Mouse (Mus musculus) embryonic facial prominence, embryonic 15.5 days (tissue): ENCODE results near the gene Rbms2. TPM values are rescaled to one million over a fixed set of nuclear protein-coding genes. Genes with fewer than 3 reads are reported as not detected.
A peak's percentile ranks its signal among the peaks of the same experiment; 100 is the strongest.

Experiments used
- ATAC-seq: fragments of 200-750 bp; cut with Nextera tagmentation; 2 replicates; pipeline ENCODE4 v1.8.0; 2017; ENCODE audit warnings: low read depth, moderate TSS enrichment; ENCODE audit not compliant: insufficient number of reproducible peaks, low FRiP score, low TSS enrichment
- H3K27ac ChIP-seq: fragments of 300-500 bp; sonication (generic); replicated peaks from 2 replicates; pipeline ENCODE4 v1.5.1; 2015; ENCODE audit warnings: mild to moderate bottlenecking, inconsistent platforms
- H3K27me3 ChIP-seq: fragments of 300-500 bp; sonication (generic); 2 replicates; pipeline ENCODE4 v1.6.1; 2015; ENCODE audit warnings: inconsistent platforms
- H3K36me3 ChIP-seq: fragments of 300-500 bp; sonication (generic); 2 replicates; pipeline ENCODE4 v1.6.1; 2015; ENCODE audit warnings: mild to moderate bottlenecking, inconsistent platforms
- H3K4me1 ChIP-seq: fragments of 300-500 bp; sonication (generic); 2 replicates; pipeline ENCODE4 v1.6.1; 2015; ENCODE audit warnings: inconsistent platforms
- H3K4me2 ChIP-seq: fragments of 300-500 bp; sonication (generic); replicated peaks from 2 replicates; pipeline ENCODE4 v1.6.1; 2015; ENCODE audit warnings: mild to moderate bottlenecking, inconsistent platforms
- H3K4me3 ChIP-seq: fragments of 300-500 bp; sonication (generic); replicated peaks from 2 replicates; pipeline ENCODE4 v1.5.1; 2015; ENCODE audit warnings: mild to moderate bottlenecking, inconsistent platforms
- H3K9ac ChIP-seq: fragments of 300-500 bp; sonication (generic); 2 replicates; pipeline ENCODE4 v1.6.1; 2015; ENCODE audit warnings: inconsistent platforms
- H3K9me3 ChIP-seq: fragments of 300-500 bp; sonication (generic); replicated peaks from 2 replicates; pipeline ENCODE4 v1.6.1; 2016; ENCODE audit warnings: inconsistent platforms
- WGBS: fragments of 180-500 bp; shearing (Covaris S2); methylation state at CpG from one replicate; pipeline ENCODE4 v1.1.7; 2015; 5-methylcytosine and 5-hydroxymethylcytosine counted together
- polyA plus RNA-seq: library from polyadenylated mRNA; unstranded; fragments of >200 nt; fragmentation: Nextera tagmentation; extraction: Ambion mirVana; gene quantifications from 2 replicates; pipeline ENCODE4 v1.2.1, GENCODE M21; 2015

The Rbms2 gene
- polyA plus RNA-seq, 1 experiment from 2014 or later, result 41.6 TPM

GRCm38 (mm10) chr10:128096693-128097586 is 83.2 kb downstream of the Rbms2 start:
- Histone ChIP-seq H3K36me3 (no peaks in the 10 kb centered on the region), H3K27ac (peak overlapping the region; percentile 61), H3K27me3 (no peaks in the 10 kb centered on the region), H3K4me1 (peaks cover 41% of the 10 kb centered on the region), H3K9ac (peak overlapping the region; percentile 89), H3K4me3 (peak overlapping the region; percentile 98), H3K9me3 (no peaks in the 10 kb centered on the region), H3K4me2 (peak overlapping the region; percentile 73)
- under 1% methylated on average over 85 of the region's 86 CpGs for WGBS
- ATAC-seq, result peak; percentile 84

GRCm38 (mm10) chr10:128096313-128096692 is 83.8 kb downstream of the Rbms2 start:
- Histone ChIP-seq H3K27ac (0 out of 2 replicates have a peak overlapping the region, but pooled peaks have one; percentile 61), H3K4me2 (0 out of 2 replicates have a peak overlapping the region, but pooled peaks have one; percentile 73), H3K4me3 (peak overlapping the region; percentile 98), H3K9me3 (no peaks in the 10 kb centered on the region), H3K9ac (no peak overlapping the region), H3K4me1 (peaks cover 47% of the 10 kb centered on the region), H3K36me3 (no peaks in the 10 kb centered on the region), H3K27me3 (no peaks in the 10 kb centered on the region)
- ATAC-seq, result no peak
- 20% methylated on average over 4 of the region's 4 CpGs for WGBS

GRCm38 (mm10) chr10:128095003-128095636 is 85.0 kb downstream of the Rbms2 start:
- Histone ChIP-seq H3K4me1 (peaks cover 57% of the 10 kb centered on the region), H3K27ac (peak overlapping the region; percentile 94; the same call in 1 of the 2 replicates), H3K4me2 (peak overlapping the region; percentile 90), H3K4me3 (peak overlapping the region; percentile 89), H3K9me3 (no peaks in the 10 kb centered on the region), H3K27me3 (no peaks in the 10 kb centered on the region), H3K36me3 (no peaks in the 10 kb centered on the region), H3K9ac (no peak overlapping the region)
- 30% methylated on average over 9 of the region's 9 CpGs for WGBS
- ATAC-seq, result no peak

- H3K4me1 ChIP-seq, result peaks cover 57% of the 10 kb centered on the region
- 9% methylated on average over 19 of the region's 19 CpGs for WGBS
- peaks cover 6% of the 10 kb centered on the region for H3K36me3 ChIP-seq
- H3K27me3 ChIP-seq, result no peaks in the 10 kb centered on the region
- H3K4me3 ChIP-seq, result peak overlapping the region; percentile 89
- H3K9ac ChIP-seq, result no peak overlapping the region
- H3K27ac ChIP-seq, result peak overlapping the region; percentile 94
- H3K9me3 ChIP-seq, result no peaks in the 10 kb centered on the region
- peak overlapping the region; percentile 90 for H3K4me2 ChIP-seq
- peak; percentile 59; the same call in 1 of the 2 replicates for ATAC-seq
Measured at GRCm38 (mm10) chr10:128094340-128094968, 85.6 kb downstream of the Rbms2 start.

GRCm38 (mm10) chr10:128093496-128094294 is 86.4 kb downstream of the Rbms2 start:
- ATAC-seq, result no peak
- H3K27ac ChIP-seq, result peak overlapping the region; percentile 94
- peak overlapping the region; percentile 89 for H3K4me3 ChIP-seq
- H3K9me3 ChIP-seq, result no peaks in the 10 kb centered on the region
- peaks cover 14% of the 10 kb centered on the region for H3K36me3 ChIP-seq
- H3K4me1 ChIP-seq, result peaks cover 57% of the 10 kb centered on the region
- peak overlapping the region; percentile 90 for H3K4me2 ChIP-seq
- peak overlapping the region; percentile 66 for H3K9ac ChIP-seq
- H3K27me3 ChIP-seq, result no peaks in the 10 kb centered on the region
- WGBS, result 25% methylated on average over 13 of the region's 13 CpGs

- Histone ChIP-seq H3K27me3 (no peaks in the 10 kb centered on the region), H3K27ac (peak overlapping the region; percentile 94), H3K36me3 (peaks cover 23% of the 10 kb centered on the region), H3K4me1 (peaks cover 49% of the 10 kb centered on the region), H3K4me3 (peak overlapping the region; percentile 89), H3K4me2 (peak overlapping the region; percentile 90), H3K9me3 (no peaks in the 10 kb centered on the region), H3K9ac (peak overlapping the region; percentile 66)
- peak; percentile 67 for ATAC-seq
- under 1% methylated on average over 82 of the region's 88 CpGs for WGBS
Measured at GRCm38 (mm10) chr10:128092506-128093495, 87.3 kb downstream of the Rbms2 start.

GRCm38 (mm10) chr10:128091564-128092505 is 88.3 kb downstream of the Rbms2 start, which contains the start of gene Baz2a:
Baz2a (plus strand) TSS chr10:128091577.
- Histone ChIP-seq H3K4me3 (peak within 1 kb of the TSS; percentile 89), H3K27me3 (no peaks in the 10 kb centered on the region), H3K36me3 (peaks cover 32% of the 10 kb centered on the region), H3K4me1 (peaks cover 47% of the 10 kb centered on the region), H3K4me2 (peak within 1 kb of the TSS; percentile 90), H3K27ac (peak within 1 kb of the TSS; percentile 94), H3K9ac (peak within 1 kb of the TSS; percentile 66), H3K9me3 (no peaks in the 10 kb centered on the region)
- peak; percentile 54; the same call in 1 of the 2 replicates for ATAC-seq
- 2% methylated on average over 20 of the region's 20 CpGs for WGBS

- peak overlapping the region; percentile 89 for H3K4me3 ChIP-seq
- no peaks in the 10 kb centered on the region for H3K27me3 ChIP-seq
- peaks cover 42% of the 10 kb centered on the region for H3K36me3 ChIP-seq
- no peaks in the 10 kb centered on the region for H3K9me3 ChIP-seq
- no peak overlapping the region for H3K9ac ChIP-seq
- H3K4me1 ChIP-seq, result peaks cover 47% of the 10 kb centered on the region
- H3K27ac ChIP-seq, result peak overlapping the region; percentile 94
- 7% methylated on average over 14 of the region's 14 CpGs for WGBS
- H3K4me2 ChIP-seq, result peak overlapping the region; percentile 90
- ATAC-seq, result peak; percentile 26; the same call in 1 of the 2 replicates
Measured at GRCm38 (mm10) chr10:128090651-128091563, 89.2 kb downstream of the Rbms2 start.
